Mouse (Mus musculus): ENCODE measurements around the gene Strn3. TPM values are rescaled to one million over a fixed set of nuclear protein-coding genes. Genes with fewer than 3 reads are reported as not detected.

Strn3 gene
- polyA plus RNA-seq, 1 experiment = 31.3 TPM

DNA sequence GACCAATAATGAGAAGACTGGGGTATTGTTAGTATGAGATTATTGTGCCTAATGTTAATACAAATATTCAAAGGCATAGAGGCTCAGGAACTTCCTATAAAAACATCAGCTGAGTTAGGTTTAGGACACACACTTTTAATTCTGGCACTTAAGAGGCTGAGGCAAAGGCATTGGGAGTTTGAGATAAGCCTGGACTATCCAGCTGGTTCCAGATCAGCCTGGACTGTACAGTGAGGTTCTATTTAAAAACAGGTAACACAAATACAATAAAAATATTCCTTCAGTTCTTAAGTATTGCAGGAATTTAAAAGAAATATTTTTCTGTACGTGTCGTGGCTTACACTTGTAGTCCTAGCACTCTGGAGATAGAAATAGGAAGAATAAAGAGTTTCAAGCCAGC is 55.4 kb downstream of the Strn3 start:
- Histone ChIP-seq H3K27me3 (ENCODE audit: control insufficient read depth, insufficient read depth, insufficient read length) (no peaks in the 10 kb centered on the region), H3K36me3 (ENCODE audit: control insufficient read depth, insufficient read depth) (peaks cover 25% of the 10 kb centered on the region), H3K4me3 (no peak overlapping the region), H3K4me2 (ENCODE audit: low read depth) (no peak overlapping the region), H3K79me2 (ENCODE audit: control insufficient read depth, insufficient read depth) (peaks cover 56% of the 10 kb centered on the region), H3ac (ENCODE audit: control insufficient read depth, insufficient read length) (no peak overlapping the region)
- TF ChIP-seq REST (IDR thresholded peaks at IDR 0.05; ENCODE audit: insufficient read depth, insufficient read length) (no peak), USF1 (IDR thresholded peaks at IDR 0.05; ENCODE audit: low read depth) (no peak), TCF3 (IDR thresholded peaks at IDR 0.05; ENCODE audit: insufficient read length, low read depth) (no peak), MYOG (IDR thresholded peaks at IDR 0.05; ENCODE audit: control insufficient read depth in 1 of 3, insufficient read depth in 1 of 3, insufficient read length in 2 of 3, low read depth in 2 of 3) (no peak), POLR2AphosphoS2 (IDR thresholded peaks at IDR 0.05; ENCODE audit: insufficient read length, low read depth) (no peak), CEBPB (IDR thresholded peaks at IDR 0.05; ENCODE audit: insufficient read depth, poor library complexity, severe bottlenecking) (no peak), MAX (IDR thresholded peaks at IDR 0.05; ENCODE audit: low read depth) (no peak), MYOD1 (IDR thresholded peaks at IDR 0.05; ENCODE audit: control insufficient read depth in 1 of 3, insufficient read length in 2 of 3, low read depth in 2 of 3) (no peak), TCF12 (IDR thresholded peaks at IDR 0.05; ENCODE audit: insufficient read depth, poor library complexity, severe bottlenecking) (no peak), E2F4 (IDR thresholded peaks at IDR 0.05; ENCODE audit: insufficient read depth) (no peak), POLR2A (IDR thresholded peaks at IDR 0.05; ENCODE audit: insufficient read length, low read depth) (no peak), SRF (IDR thresholded peaks at IDR 0.05; ENCODE audit: control insufficient read depth, insufficient read length, low read depth) (no peak)

DNA sequence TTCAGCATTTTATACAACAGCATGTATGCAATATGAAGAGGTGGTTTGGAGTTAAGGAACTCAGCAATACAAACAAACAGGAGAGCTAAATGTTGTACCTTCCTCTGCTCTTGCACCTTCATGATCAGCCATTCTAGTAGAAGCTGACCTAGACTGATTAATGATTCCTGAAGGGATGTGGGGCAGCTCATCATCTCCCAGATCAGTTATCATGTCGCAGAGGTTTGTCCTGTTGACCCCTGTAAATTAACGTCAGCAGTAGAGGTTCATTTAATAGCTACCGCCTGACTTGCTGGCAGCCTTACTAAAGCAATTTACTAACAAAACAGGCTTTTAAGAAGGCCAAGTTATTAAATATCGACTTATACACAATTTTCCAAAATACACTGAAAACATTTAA is 58.2 kb downstream of the Strn3 start:
- TF ChIP-seq REST (IDR thresholded peaks at IDR 0.05; ENCODE audit: insufficient read depth, insufficient read length) = no peak
- TF ChIP-seq MYOD1 (IDR thresholded peaks at IDR 0.05; ENCODE audit: control insufficient read depth in 1 of 3, insufficient read length in 2 of 3, low read depth in 2 of 3) = no peak
- TF ChIP-seq CEBPB (IDR thresholded peaks at IDR 0.05; ENCODE audit: insufficient read depth, poor library complexity, severe bottlenecking) = no peak
- no peak for TF ChIP-seq POLR2A (IDR thresholded peaks at IDR 0.05; ENCODE audit: insufficient read length, low read depth)
- no peak for TF ChIP-seq SRF (IDR thresholded peaks at IDR 0.05; ENCODE audit: control insufficient read depth, insufficient read length, low read depth)
- no peak for TF ChIP-seq TCF12 (IDR thresholded peaks at IDR 0.05; ENCODE audit: insufficient read depth, poor library complexity, severe bottlenecking)
- TF ChIP-seq MYOG (IDR thresholded peaks at IDR 0.05; ENCODE audit: control insufficient read depth in 1 of 3, insufficient read depth in 1 of 3, insufficient read length in 2 of 3, low read depth in 2 of 3) = no peak
- TF ChIP-seq MAX (IDR thresholded peaks at IDR 0.05; ENCODE audit: low read depth) = no peak
- Histone ChIP-seq H3K27me3 (ENCODE audit: control insufficient read depth, insufficient read depth, insufficient read length) (no peaks in the 10 kb centered on the region), H3K4me2 (ENCODE audit: low read depth) (no peak overlapping the region), H3ac (ENCODE audit: control insufficient read depth, insufficient read length) (no peak overlapping the region), H3K79me2 (ENCODE audit: control insufficient read depth, insufficient read depth) (peaks cover 36% of the 10 kb centered on the region), H3K4me3 (no peak overlapping the region), H3K36me3 (ENCODE audit: control insufficient read depth, insufficient read depth) (peaks cover 18% of the 10 kb centered on the region)

DNA sequence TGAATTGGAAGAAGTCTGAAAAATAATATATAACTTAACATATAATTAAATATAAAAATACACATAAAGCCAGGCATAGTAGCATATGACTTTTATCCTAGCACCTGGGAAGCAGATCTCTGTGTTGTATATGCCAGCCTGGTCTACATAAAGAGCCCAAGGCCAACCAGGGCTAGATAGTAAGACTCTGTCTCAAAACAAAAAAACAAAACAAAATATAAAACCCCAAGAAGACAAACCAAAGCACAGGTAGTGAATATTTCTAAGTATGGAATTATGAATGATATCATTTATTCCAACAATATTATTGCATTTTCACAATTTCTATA is 68.4 kb downstream of the Strn3 start:
- no peak for TF ChIP-seq POLR2A (IDR thresholded peaks at IDR 0.05; ENCODE audit: insufficient read length, low read depth)
- TF ChIP-seq CEBPB (IDR thresholded peaks at IDR 0.05; ENCODE audit: insufficient read depth, poor library complexity, severe bottlenecking) = no peak
- TF ChIP-seq SRF (IDR thresholded peaks at IDR 0.05; ENCODE audit: control insufficient read depth, insufficient read length, low read depth) = no peak
- TF ChIP-seq E2F4 (IDR thresholded peaks at IDR 0.05; ENCODE audit: insufficient read depth) = no peak
- TF ChIP-seq USF1 (IDR thresholded peaks at IDR 0.05; ENCODE audit: low read depth) = no peak
- no peak for TF ChIP-seq MYOD1 (IDR thresholded peaks at IDR 0.05; ENCODE audit: control insufficient read depth in 1 of 3, insufficient read length in 2 of 3, low read depth in 2 of 3)
- TF ChIP-seq TCF3 (IDR thresholded peaks at IDR 0.05; ENCODE audit: insufficient read length, low read depth) = no peak
- no peak for TF ChIP-seq MAX (IDR thresholded peaks at IDR 0.05; ENCODE audit: low read depth)
- TF ChIP-seq TCF12 (IDR thresholded peaks at IDR 0.05; ENCODE audit: insufficient read depth, poor library complexity, severe bottlenecking) = no peak
- no peak for TF ChIP-seq POLR2AphosphoS2 (IDR thresholded peaks at IDR 0.05; ENCODE audit: insufficient read length, low read depth)
- no peak for TF ChIP-seq MYOG (IDR thresholded peaks at IDR 0.05; ENCODE audit: control insufficient read depth in 1 of 3, insufficient read depth in 1 of 3, insufficient read length in 2 of 3, low read depth in 2 of 3)
- TF ChIP-seq REST (IDR thresholded peaks at IDR 0.05; ENCODE audit: insufficient read depth, insufficient read length) = no peak
- peaks cover 16% of the 10 kb centered on the region for H3K79me2 ChIP-seq (ENCODE audit: control insufficient read depth, insufficient read depth)
- H3K36me3 ChIP-seq (ENCODE audit: control insufficient read depth, insufficient read depth) = peaks cover 69% of the 10 kb centered on the region

DNA sequence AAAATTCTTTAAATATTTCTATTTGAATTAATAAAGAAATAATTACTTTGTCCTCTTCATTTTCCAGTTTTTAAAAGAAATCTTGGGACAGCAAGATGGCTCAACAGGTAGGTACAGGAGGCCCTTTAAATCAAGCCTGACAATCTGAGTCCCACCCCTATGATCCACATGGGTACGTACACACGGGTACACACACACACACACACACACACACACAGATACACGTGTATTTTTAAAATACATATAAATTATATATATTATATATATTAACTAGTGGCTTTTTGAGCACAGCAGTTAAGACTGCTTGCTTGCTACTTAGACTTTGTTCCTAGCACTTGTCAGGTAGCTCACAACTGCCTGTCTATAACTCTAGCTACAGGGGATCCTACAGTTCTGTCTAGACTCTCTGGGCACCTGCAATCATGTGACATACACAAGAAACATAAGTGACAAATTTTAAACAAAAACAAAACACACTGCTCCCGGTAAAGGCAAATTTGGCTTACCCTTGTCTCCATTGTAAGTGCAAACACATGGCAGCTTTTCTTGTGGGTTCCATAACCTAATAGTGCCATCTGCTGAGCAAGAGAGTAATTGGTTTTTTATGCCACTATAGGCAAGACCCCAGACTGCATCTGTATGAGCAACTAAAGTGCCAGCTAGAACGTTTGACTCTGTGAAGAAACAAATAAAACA is 68.9 kb downstream of the Strn3 start:
- Histone ChIP-seq H3K4me3 (no peak overlapping the region), H3ac (ENCODE audit: control insufficient read depth, insufficient read length) (no peak overlapping the region), H3K4me2 (ENCODE audit: low read depth) (no peak overlapping the region), H3K36me3 (ENCODE audit: control insufficient read depth, insufficient read depth) (peaks cover 70% of the 10 kb centered on the region), H3K27me3 (ENCODE audit: control insufficient read depth, insufficient read depth, insufficient read length) (no peaks in the 10 kb centered on the region), H3K79me2 (ENCODE audit: control insufficient read depth, insufficient read depth) (peaks cover 16% of the 10 kb centered on the region)
- TF ChIP-seq E2F4 (IDR thresholded peaks at IDR 0.05; ENCODE audit: insufficient read depth) (no peak), POLR2AphosphoS2 (IDR thresholded peaks at IDR 0.05; ENCODE audit: insufficient read length, low read depth) (no peak), CEBPB (IDR thresholded peaks at IDR 0.05; ENCODE audit: insufficient read depth, poor library complexity, severe bottlenecking) (no peak), MYOG (IDR thresholded peaks at IDR 0.05; ENCODE audit: control insufficient read depth in 1 of 3, insufficient read depth in 1 of 3, insufficient read length in 2 of 3, low read depth in 2 of 3) (no peak), USF1 (IDR thresholded peaks at IDR 0.05; ENCODE audit: low read depth) (no peak)

More for the DNA sequence above, 68.4 kb downstream of the Strn3 start:
- Histone ChIP-seq H3K27me3 (ENCODE audit: control insufficient read depth, insufficient read depth, insufficient read length) (no peaks in the 10 kb centered on the region), H3ac (ENCODE audit: control insufficient read depth, insufficient read length) (no peak overlapping the region), H3K4me2 (ENCODE audit: low read depth) (no peak overlapping the region), H3K4me3 (no peak overlapping the region)

DNA sequence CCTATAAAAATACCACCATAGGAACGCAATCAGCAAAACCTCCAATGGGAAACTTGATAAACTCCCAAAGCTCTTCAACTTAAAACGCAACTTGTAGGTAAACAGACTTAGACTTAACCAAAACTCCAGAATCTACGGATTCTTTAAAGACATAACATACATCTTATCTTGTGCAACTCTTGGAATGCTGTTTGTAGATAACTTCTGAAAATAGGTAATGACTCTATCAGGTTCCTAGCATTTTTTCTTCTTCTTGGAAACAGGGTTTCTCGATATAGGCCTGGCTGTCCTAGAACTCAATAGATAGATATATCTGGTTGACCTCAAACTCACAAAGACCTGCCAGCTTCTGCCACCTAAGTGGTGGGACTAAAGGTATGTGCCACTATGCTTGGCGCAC is 70.5 kb downstream of the Strn3 start:
- Histone ChIP-seq H3K36me3 (ENCODE audit: control insufficient read depth, insufficient read depth) (peaks cover 66% of the 10 kb centered on the region), H3K27me3 (ENCODE audit: control insufficient read depth, insufficient read depth, insufficient read length) (no peaks in the 10 kb centered on the region), H3ac (ENCODE audit: control insufficient read depth, insufficient read length) (no peak overlapping the region), H3K4me2 (ENCODE audit: low read depth) (no peak overlapping the region), H3K79me2 (ENCODE audit: control insufficient read depth, insufficient read depth) (peaks cover 8% of the 10 kb centered on the region), H3K4me3 (no peak overlapping the region)
- TF ChIP-seq TCF12 (IDR thresholded peaks at IDR 0.05; ENCODE audit: insufficient read depth, poor library complexity, severe bottlenecking) (no peak), MAX (IDR thresholded peaks at IDR 0.05; ENCODE audit: low read depth) (no peak), POLR2A (IDR thresholded peaks at IDR 0.05; ENCODE audit: insufficient read length, low read depth) (no peak), TCF3 (IDR thresholded peaks at IDR 0.05; ENCODE audit: insufficient read length, low read depth) (no peak), MYOG (IDR thresholded peaks at IDR 0.05; ENCODE audit: control insufficient read depth in 1 of 3, insufficient read depth in 1 of 3, insufficient read length in 2 of 3, low read depth in 2 of 3) (no peak), USF1 (IDR thresholded peaks at IDR 0.05; ENCODE audit: low read depth) (no peak), SRF (IDR thresholded peaks at IDR 0.05; ENCODE audit: control insufficient read depth, insufficient read length, low read depth) (no peak), CEBPB (IDR thresholded peaks at IDR 0.05; ENCODE audit: insufficient read depth, poor library complexity, severe bottlenecking) (no peak), REST (IDR thresholded peaks at IDR 0.05; ENCODE audit: insufficient read depth, insufficient read length) (no peak), MYOD1 (IDR thresholded peaks at IDR 0.05; ENCODE audit: control insufficient read depth in 1 of 3, insufficient read length in 2 of 3, low read depth in 2 of 3) (no peak)

Measured in myocyte (in vitro differentiated cells).